In the genomic region with DNA sequence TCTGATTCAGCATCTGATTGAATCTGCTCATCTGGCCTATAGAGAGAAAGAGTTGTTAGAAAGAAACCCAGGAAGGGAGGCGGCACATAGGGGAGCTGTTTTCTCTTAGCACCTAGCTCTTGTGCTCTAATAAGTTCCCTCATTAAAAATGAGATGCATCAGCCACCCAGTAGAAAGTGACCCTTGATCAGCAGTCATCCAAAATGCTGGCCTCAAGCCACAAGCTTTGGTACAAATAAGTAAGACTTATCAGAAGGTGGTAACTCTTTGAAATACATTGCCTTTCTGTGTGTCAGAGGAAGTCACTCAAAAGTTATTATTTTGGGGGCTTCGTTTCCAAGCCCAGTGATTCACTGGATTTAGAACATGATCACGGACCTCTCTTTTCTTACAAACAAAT, we compare ENCODE assay signal across 10 mouse cellular contexts.
"Had no signal": no experiment of that assay in that cellular context is flagged by ENCODE, and none has a peak within 500 bp of the region (broad histone marks: within the 10 kb centered on the region; RNA-seq: fewer than 3 reads in every experiment).

No protein-coding gene starts in this region.

- H3K9me3 ChIP-seq: midbrain, embryonic 13.5 days had no signal

- H3K4me3 ChIP-seq: layer of hippocampus, adult 2 months; midbrain, embryonic 13.5 days had no signal

- H3K9ac ChIP-seq: liver, embryonic 14.5 days; midbrain, embryonic 13.5 days had no signal

- H3K27ac ChIP-seq: hindbrain, postnatal 0 days; kidney, postnatal 0 days; layer of hippocampus, adult 2 months; liver, embryonic 14.5 days; midbrain, embryonic 13.5 days had no signal

- H3K36me3 ChIP-seq: midbrain, embryonic 13.5 days had no signal

- DNase-seq: left cerebral cortex, postnatal 4 days; lung, adult 18-20 months; lung, postnatal 36 days; right cerebral cortex, postnatal 25 days; thymus, postnatal 36 days had no signal

- ATAC-seq: hindbrain, postnatal 0 days; midbrain, embryonic 13.5 days had no signal

- H3K4me2 ChIP-seq: midbrain, embryonic 13.5 days had no signal
